Mouse (Mus musculus) midbrain, embryonic 16.5 days (tissue): ENCODE measurements around the gene Rfx6. TPM values are rescaled to one million over a fixed set of nuclear protein-coding genes. Genes with fewer than 3 reads are reported as not detected.

Source experiments
- ATAC-seq: fragments of 200-750 bp; cut with Nextera tagmentation; 2 replicates; pipeline ENCODE4 v1.8.0; 2017; ENCODE audit warnings: moderate TSS enrichment
- H3K27ac ChIP-seq: fragments of 300-500 bp; sonication (generic); 2 replicates; pipeline ENCODE4 v1.5.1; 2014; ENCODE audit warnings: mild to moderate bottlenecking, low read length, mixed read lengths
- H3K27me3 ChIP-seq: fragments of 300-500 bp; sonication (generic); 2 replicates; pipeline ENCODE4 v1.6.1; 2014; ENCODE audit warnings: low read depth, low read length, mixed read lengths; ENCODE audit not compliant: control insufficient read depth, insufficient read depth
- H3K36me3 ChIP-seq: fragments of 300-500 bp; sonication (generic); 2 replicates; pipeline ENCODE4 v1.6.1; 2014; ENCODE audit warnings: mild to moderate bottlenecking, low read length, moderate library complexity, mixed read lengths; ENCODE audit not compliant: control insufficient read depth, insufficient read depth
- H3K4me1 ChIP-seq: fragments of 300-500 bp; sonication (generic); 2 replicates; pipeline ENCODE4 v1.6.1; 2014; ENCODE audit warnings: mild to moderate bottlenecking, low read length, mixed read lengths; ENCODE audit not compliant: control insufficient read depth, insufficient read depth
- H3K4me2 ChIP-seq: fragments of 300-500 bp; sonication (generic); 2 replicates; pipeline ENCODE4 v1.6.1; 2014; ENCODE audit warnings: mild to moderate bottlenecking, low read length, mixed read lengths
- H3K4me3 ChIP-seq: fragments of 300-500 bp; sonication (generic); 2 replicates; pipeline ENCODE4 v1.5.1; 2014; ENCODE audit warnings: low read depth, mild to moderate bottlenecking, low read length, moderate library complexity, mixed read lengths
- H3K9ac ChIP-seq: fragments of 300-500 bp; sonication (generic); 2 replicates; pipeline ENCODE4 v1.6.1; 2014; ENCODE audit warnings: low read depth, low read length, mixed read lengths
- H3K9me3 ChIP-seq: fragments of 300-500 bp; sonication (generic); replicated peaks from 2 replicates; pipeline ENCODE4 v1.6.1; 2014; ENCODE audit warnings: mild to moderate bottlenecking, low read length, mixed read lengths; ENCODE audit not compliant: control insufficient read depth, poor library complexity, severe bottlenecking
- WGBS: fragments of 180-500 bp; shearing (Covaris S2); extraction: QIAGEN DNeasy Blood & Tissue Kit; methylation state at CpG from one replicate; pipeline ENCODE4 v1.1.7; 2014; 5-methylcytosine and 5-hydroxymethylcytosine counted together
- polyA plus RNA-seq: library from polyadenylated mRNA; unstranded; fragments of >200 nt; fragmentation: Nextera tagmentation; extraction: Ambion mirVana; gene quantifications from 2 replicates; pipeline ENCODE4 v1.2.1, GENCODE M21; 2015

The Rfx6 gene
- polyA plus RNA-seq, 1 experiment from 2014 or later: 0.08 TPM

- no peaks in the 10 kb centered on the region for H3K27me3 ChIP-seq
- no peak for ATAC-seq
- no peak overlapping the region for H3K4me3 ChIP-seq
- H3K27ac ChIP-seq: no peak overlapping the region
- no peak overlapping the region for H3K9ac ChIP-seq
- no peaks in the 10 kb centered on the region for H3K9me3 ChIP-seq
- H3K36me3 ChIP-seq: no peaks in the 10 kb centered on the region
- 83% methylated on average over 3 of the region's 3 CpGs for WGBS
- no peaks in the 10 kb centered on the region for H3K4me1 ChIP-seq
- no peak overlapping the region for H3K4me2 ChIP-seq
Measured at GRCm38 (mm10) chr10:51720904-51721303, 43.3 kb downstream of the Rfx6 start.

DNA sequence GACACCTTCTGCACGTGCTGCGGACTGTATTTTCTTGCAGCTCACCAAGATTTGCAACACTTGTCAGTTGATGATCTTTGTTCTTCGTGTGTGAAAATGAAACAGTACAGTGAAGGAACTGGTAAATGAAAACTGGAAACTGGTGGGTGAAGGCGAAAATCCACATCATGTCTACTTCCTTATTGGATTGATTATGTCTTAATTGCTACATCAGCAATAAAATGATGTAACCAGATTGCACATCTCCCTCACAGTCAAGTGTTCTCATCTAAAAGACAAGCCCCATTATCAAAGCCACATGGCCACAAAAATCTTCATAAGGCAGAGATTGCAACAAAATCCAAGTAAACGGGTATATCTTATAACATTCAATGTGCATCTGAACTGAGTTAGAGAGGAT, 83.9 kb downstream of the Rfx6 start:
- Histone ChIP-seq H3K4me2 (no peak overlapping the region), H3K4me3 (no peak overlapping the region), H3K27me3 (no peaks in the 10 kb centered on the region), H3K36me3 (no peaks in the 10 kb centered on the region), H3K9ac (no peak overlapping the region), H3K9me3 (no peaks in the 10 kb centered on the region), H3K4me1 (no peaks in the 10 kb centered on the region), H3K27ac (no peak overlapping the region)
- ATAC-seq: no peak
- WGBS: 91% methylated on average over 5 of the region's 5 CpGs

GRCm38 (mm10) chr10:51763241-51763640, 85.7 kb downstream of the Rfx6 start:
- H3K36me3 ChIP-seq: no peaks in the 10 kb centered on the region
- no peak overlapping the region for H3K4me3 ChIP-seq
- H3K27me3 ChIP-seq: no peaks in the 10 kb centered on the region
- no peak overlapping the region for H3K27ac ChIP-seq
- H3K9me3 ChIP-seq: no peaks in the 10 kb centered on the region
- H3K9ac ChIP-seq: no peak overlapping the region
- no peaks in the 10 kb centered on the region for H3K4me1 ChIP-seq
- no peak for ATAC-seq
- H3K4me2 ChIP-seq: no peak overlapping the region
- WGBS: 84% methylated on average over 2 of the region's 2 CpGs

- WGBS: 68% methylated on average over 5 of the region's 5 CpGs
- Histone ChIP-seq H3K27me3 (no peaks in the 10 kb centered on the region), H3K36me3 (no peaks in the 10 kb centered on the region), H3K9me3 (no peaks in the 10 kb centered on the region), H3K4me1 (no peaks in the 10 kb centered on the region), H3K4me2 (no peak overlapping the region), H3K27ac (no peak overlapping the region), H3K9ac (no peak overlapping the region), H3K4me3 (no peak overlapping the region)
- ATAC-seq: no peak
Measured at GRCm38 (mm10) chr10:51768445-51768844, 90.9 kb downstream of the Rfx6 start.

DNA sequence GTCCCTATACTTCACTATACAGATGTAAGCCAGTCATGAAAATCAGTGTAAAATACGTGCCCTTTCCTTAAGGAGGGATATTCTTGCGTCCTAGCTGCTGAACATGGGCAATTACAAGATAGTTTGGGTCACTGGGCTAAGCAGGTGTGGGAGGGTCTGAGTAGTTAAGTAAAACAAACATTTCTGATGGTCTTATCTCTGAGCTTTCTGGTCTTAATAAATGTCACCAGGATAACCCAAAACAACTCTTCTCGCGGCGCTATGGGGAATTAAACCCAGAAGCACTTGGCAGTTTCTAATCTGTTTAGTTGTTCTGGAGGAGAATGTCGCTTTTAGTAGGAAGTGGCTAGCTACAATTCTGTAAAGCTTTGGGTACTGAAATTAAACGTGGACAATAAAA, 91.7 kb downstream of the Rfx6 start:
- Histone ChIP-seq H3K27ac (no peak overlapping the region), H3K9me3 (no peaks in the 10 kb centered on the region), H3K4me1 (no peaks in the 10 kb centered on the region), H3K36me3 (no peaks in the 10 kb centered on the region), H3K4me3 (no peak overlapping the region), H3K27me3 (no peaks in the 10 kb centered on the region), H3K4me2 (no peak overlapping the region), H3K9ac (no peak overlapping the region)
- WGBS: 69% methylated on average over 7 of the region's 7 CpGs
- no peak for ATAC-seq

DNA sequence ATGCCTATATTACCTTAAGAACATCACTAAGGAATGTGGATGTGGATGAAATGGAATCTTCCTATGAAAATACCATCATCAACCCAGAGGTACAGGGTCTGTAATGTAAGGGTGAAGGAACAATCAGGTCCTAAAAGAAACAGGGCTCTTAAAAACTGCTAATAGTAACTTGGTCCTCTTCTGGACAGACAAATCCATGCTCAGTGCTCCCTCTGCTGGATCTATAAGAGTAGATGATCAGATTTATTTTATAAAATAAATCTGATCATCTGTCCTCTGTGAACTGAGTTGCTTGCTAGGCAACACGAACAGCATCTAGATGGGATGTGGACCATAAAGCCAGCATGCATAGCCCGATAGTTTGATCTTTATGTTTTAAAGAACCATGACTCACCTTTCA, 102.1 kb downstream of the Rfx6 start:
- Histone ChIP-seq H3K4me2 (no peak overlapping the region), H3K9ac (no peak overlapping the region), H3K36me3 (no peaks in the 10 kb centered on the region), H3K27ac (no peak overlapping the region), H3K9me3 (no peaks in the 10 kb centered on the region), H3K27me3 (no peaks in the 10 kb centered on the region), H3K4me3 (no peak overlapping the region), H3K4me1 (no peaks in the 10 kb centered on the region)
- 0 out of 2 replicates have a peak, but pooled peaks have one; percentile 17 for ATAC-seq
- WGBS: 73% methylated on average over 2 of the region's 2 CpGs

Other genes with a start within 250 kb of the Rfx6 start
- not detected in 2 replicates for gene Gm49339, start 197.1 kb upstream of the Rfx6 start, polyA plus RNA-seq
- gene Lilr4b, start 197.1 kb upstream of the Rfx6 start, polyA plus RNA-seq: 0.29 TPM in 1 of 2 replicates, not detected in the other
- 0.63 and 0.78 TPM in 2 replicates for gene Lilrb4a, start 186.8 kb upstream of the Rfx6 start, polyA plus RNA-seq
- 1.0 and 2.7 TPM in 2 replicates for gene Fam162b, start 87.2 kb upstream of the Rfx6 start, polyA plus RNA-seq
- gene Gprc6a, start 46.3 kb upstream of the Rfx6 start, polyA plus RNA-seq: 0.07 and 0.08 TPM in 2 replicates